Mouse (Mus musculus): Measurements from ENCODE around the gene Pafah1b1.

DNA sequence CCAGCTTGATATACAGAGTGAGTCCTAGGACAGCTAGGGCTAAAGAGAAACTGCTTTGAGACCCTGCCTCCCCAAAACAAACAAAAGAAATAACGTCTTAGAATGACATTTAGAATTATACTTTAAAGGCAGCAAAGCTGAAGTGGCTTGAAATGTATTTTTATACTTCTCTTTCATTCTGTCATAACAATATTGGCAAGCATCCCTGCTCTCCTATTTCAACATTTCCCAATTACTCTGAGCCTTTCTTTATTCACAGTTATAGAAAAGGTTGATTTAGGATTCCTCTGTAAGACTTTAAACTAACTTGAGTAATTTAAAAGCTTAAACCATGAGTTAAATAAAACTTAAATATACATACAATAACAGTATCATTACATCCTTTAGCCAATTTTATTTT is 32.3 kb downstream of the Pafah1b1 start:
- TF ChIP-seq CTCF (IDR thresholded peaks at IDR 0.05; ENCODE audit: control insufficient read depth, insufficient read depth, insufficient replicate concordance, low read depth, low read length) (no peak), POLR2A (IDR thresholded peaks at IDR 0.05; ENCODE audit: control insufficient read depth, low read depth, low read length) (no peak)

Data from testis, adult 2 months (tissue).